Mouse (Mus musculus): ENCODE measurements around the gene Dgke.

DNA sequence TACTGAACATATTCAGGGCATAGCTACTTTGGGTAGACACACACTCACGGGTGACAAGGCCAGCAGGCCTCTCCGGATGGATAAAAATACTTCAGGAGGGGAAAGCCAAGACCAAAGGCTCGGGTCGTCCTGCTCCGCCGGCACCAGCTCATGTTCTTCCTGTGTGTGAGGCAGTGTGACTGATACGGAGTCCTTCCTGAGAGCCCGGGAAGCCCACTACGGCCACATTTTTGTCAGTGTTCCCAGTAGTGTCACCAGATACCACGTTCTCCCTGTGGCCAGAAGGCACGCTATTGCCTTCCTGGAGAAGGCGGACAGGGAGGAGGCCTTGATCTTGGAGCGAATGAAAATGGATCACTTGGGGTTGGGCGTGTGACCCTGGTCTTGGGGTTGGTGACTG is 36.5 kb upstream of the Dgke start:
- TF ChIP-seq CTCF (IDR thresholded peaks at IDR 0.05; ENCODE audit: extremely low read depth, insufficient read depth, insufficient read length, insufficient replicate concordance) = no peak
- no peak for TF ChIP-seq POLR2A (IDR thresholded peaks at IDR 0.05; ENCODE audit: low read depth, low read length)

All from spleen, adult 2 months (tissue).